Mouse (Mus musculus) forebrain, embryonic 12.5 days (tissue): ENCODE data around the gene Tldc1. TPM values are rescaled to one million over a fixed set of nuclear protein-coding genes. Genes with fewer than 3 reads are reported as not detected.
A peak's percentile ranks its signal among the peaks of the same experiment; 100 is the strongest.

Experiments used
- ATAC-seq: fragments of 200-750 bp; cut with Nextera tagmentation; 2 replicates; pipeline ENCODE4 v1.8.0; 2017; ENCODE audit warnings: moderate TSS enrichment; ENCODE audit not compliant: low FRiP score
- H3K27ac ChIP-seq: fragments of 300-500 bp; sonication (generic); 2 replicates; pipeline ENCODE4 v1.5.1; 2016; ENCODE audit warnings: mild to moderate bottlenecking
- H3K27me3 ChIP-seq: fragments of 300-500 bp; sonication (generic); 2 replicates; pipeline ENCODE4 v1.6.1; 2016; ENCODE audit warnings: mild to moderate bottlenecking
- H3K36me3 ChIP-seq: fragments of 300-500 bp; sonication (generic); replicated peaks from 2 replicates; pipeline ENCODE4 v1.6.1; 2016; ENCODE audit warnings: mild to moderate bottlenecking
- H3K4me1 ChIP-seq: fragments of 300-500 bp; sonication (generic); 2 replicates; pipeline ENCODE4 v1.6.1; 2016
- H3K4me2 ChIP-seq: fragments of 300-500 bp; sonication (generic); 2 replicates; pipeline ENCODE4 v1.6.1; 2016; ENCODE audit warnings: mild to moderate bottlenecking, moderate library complexity
- H3K4me3 ChIP-seq: fragments of 300-500 bp; sonication (generic); replicated peaks from 2 replicates; pipeline ENCODE4 v1.5.1; 2016; ENCODE audit warnings: mild to moderate bottlenecking
- H3K9ac ChIP-seq: fragments of 300-500 bp; sonication (generic); 2 replicates; pipeline ENCODE4 v1.6.1; 2016; ENCODE audit warnings: mild to moderate bottlenecking
- H3K9me3 ChIP-seq: fragments of 300-500 bp; sonication (generic); 2 replicates; pipeline ENCODE4 v1.6.1; 2016
- WGBS: fragments of 180-500 bp; shearing (Covaris S2); methylation state at CpG from one replicate; pipeline ENCODE4 v1.1.7; 2016; 5-methylcytosine and 5-hydroxymethylcytosine counted together
- polyA plus RNA-seq: library from polyadenylated mRNA; unstranded; fragments of >200 nt; fragmentation: Nextera tagmentation; extraction: Ambion mirVana; gene quantifications from 2 replicates; pipeline ENCODE4 v1.2.1, GENCODE M21; 2016

Gene Tldc1
- polyA plus RNA-seq, 1 experiment from 2014 or later: 10.9 TPM

GRCm38 (mm10) chr8:119798170-119798964 lies 20.2 kb upstream of the Tldc1 start:
- peak overlapping the region; percentile 35 for H3K4me2 ChIP-seq
- H3K9me3 ChIP-seq: no peaks in the 10 kb centered on the region
- no peaks in the 10 kb centered on the region for H3K36me3 ChIP-seq
- 9% methylated on average over 15 of the region's 15 CpGs for WGBS
- H3K27me3 ChIP-seq: no peaks in the 10 kb centered on the region
- H3K9ac ChIP-seq: peak overlapping the region; percentile 8; the same call in 1 of the 2 replicates
- ATAC-seq: peak; percentile 79
- H3K4me3 ChIP-seq: 0 out of 2 replicates have a peak overlapping the region, but pooled peaks have one; percentile 12
- H3K27ac ChIP-seq: peak overlapping the region; percentile 82
- H3K4me1 ChIP-seq: peaks cover 38% of the 10 kb centered on the region

- Histone ChIP-seq H3K27ac (no peak overlapping the region), H3K36me3 (no peaks in the 10 kb centered on the region), H3K4me2 (no peak overlapping the region), H3K9me3 (no peaks in the 10 kb centered on the region), H3K4me1 (peaks cover 45% of the 10 kb centered on the region), H3K27me3 (no peaks in the 10 kb centered on the region), H3K9ac (no peak overlapping the region), H3K4me3 (no peak overlapping the region)
- ATAC-seq: no peak
- WGBS: 84% methylated on average over 3 of the region's 3 CpGs
These were observed 17.4 kb upstream of the Tldc1 start for GRCm38 (mm10) chr8:119795651-119796050.

GRCm38 (mm10) chr8:119794689-119795088 lies 16.5 kb upstream of the Tldc1 start:
- no peak overlapping the region for H3K4me2 ChIP-seq
- H3K27me3 ChIP-seq: no peaks in the 10 kb centered on the region
- ATAC-seq: no peak
- H3K36me3 ChIP-seq: no peaks in the 10 kb centered on the region
- H3K9ac ChIP-seq: no peak overlapping the region
- H3K4me3 ChIP-seq: no peak overlapping the region
- WGBS: 52% methylated on average over 7 of the region's 7 CpGs
- peaks cover 42% of the 10 kb centered on the region for H3K4me1 ChIP-seq
- no peaks in the 10 kb centered on the region for H3K9me3 ChIP-seq
- no peak overlapping the region for H3K27ac ChIP-seq

- Histone ChIP-seq H3K9ac (no peak overlapping the region), H3K36me3 (no peaks in the 10 kb centered on the region), H3K4me2 (no peak overlapping the region), H3K9me3 (no peaks in the 10 kb centered on the region), H3K4me3 (no peak overlapping the region), H3K27ac (peak overlapping the region; percentile 79), H3K27me3 (no peaks in the 10 kb centered on the region), H3K4me1 (peaks cover 36% of the 10 kb centered on the region)
- ATAC-seq: peak; percentile 67
- WGBS: 4% methylated on average over 16 of the region's 16 CpGs
These were observed 13.8 kb upstream of the Tldc1 start for GRCm38 (mm10) chr8:119791804-119792704.

GRCm38 (mm10) chr8:119789581-119789980 lies 11.4 kb upstream of the Tldc1 start:
- Histone ChIP-seq H3K27ac (peak overlapping the region; percentile 56), H3K9me3 (no peaks in the 10 kb centered on the region), H3K9ac (no peak overlapping the region), H3K4me3 (no peak overlapping the region), H3K4me1 (peaks cover 50% of the 10 kb centered on the region), H3K4me2 (no peak overlapping the region), H3K27me3 (0 out of 2 replicates have a peak, but pooled peaks cover under 1% of the 10 kb centered on the region), H3K36me3 (no peaks in the 10 kb centered on the region)
- no peak for ATAC-seq
- 85% methylated on average over 7 of the region's 7 CpGs for WGBS

- peak overlapping the region; percentile 56 for H3K27ac ChIP-seq
- peaks cover 58% of the 10 kb centered on the region for H3K4me1 ChIP-seq
- no peaks in the 10 kb centered on the region for H3K36me3 ChIP-seq
- no peaks in the 10 kb centered on the region for H3K9me3 ChIP-seq
- 69% methylated on average over 9 of the region's 9 CpGs for WGBS
- no peak overlapping the region for H3K9ac ChIP-seq
- no peak for ATAC-seq
- H3K27me3 ChIP-seq: 0 out of 2 replicates have a peak, but pooled peaks cover 5% of the 10 kb centered on the region
- no peak overlapping the region for H3K4me3 ChIP-seq
- no peak overlapping the region for H3K4me2 ChIP-seq
These were observed 10.6 kb upstream of the Tldc1 start for GRCm38 (mm10) chr8:119788607-119789381.

- 0 out of 2 replicates have a peak, but pooled peaks cover 5% of the 10 kb centered on the region for H3K27me3 ChIP-seq
- no peak overlapping the region for H3K4me3 ChIP-seq
- WGBS: 55% methylated on average over 4 of the region's 4 CpGs
- no peaks in the 10 kb centered on the region for H3K9me3 ChIP-seq
- H3K4me2 ChIP-seq: no peak overlapping the region
- no peak overlapping the region for H3K9ac ChIP-seq
- no peak for ATAC-seq
- H3K4me1 ChIP-seq: peaks cover 55% of the 10 kb centered on the region
- H3K27ac ChIP-seq: 0 out of 2 replicates have a peak overlapping the region, but pooled peaks have one; percentile 26
- no peaks in the 10 kb centered on the region for H3K36me3 ChIP-seq
These were observed 9.1 kb upstream of the Tldc1 start for GRCm38 (mm10) chr8:119787341-119787740.

- H3K4me1 ChIP-seq: peaks cover 51% of the 10 kb centered on the region
- no peak overlapping the region for H3K4me3 ChIP-seq
- no peak overlapping the region for H3K4me2 ChIP-seq
- H3K9me3 ChIP-seq: no peaks in the 10 kb centered on the region
- 82% methylated on average over 3 of the region's 3 CpGs for WGBS
- no peak overlapping the region for H3K9ac ChIP-seq
- ATAC-seq: no peak
- H3K36me3 ChIP-seq: no peaks in the 10 kb centered on the region
- no peak overlapping the region for H3K27ac ChIP-seq
- H3K27me3 ChIP-seq: 0 out of 2 replicates have a peak, but pooled peaks cover 5% of the 10 kb centered on the region
These were observed 8.7 kb upstream of the Tldc1 start for GRCm38 (mm10) chr8:119786871-119787270.

- H3K4me2 ChIP-seq: peak overlapping the region; percentile 10; the same call in 1 of the 2 replicates
- H3K9me3 ChIP-seq: no peaks in the 10 kb centered on the region
- H3K4me3 ChIP-seq: no peak overlapping the region
- H3K27ac ChIP-seq: peak overlapping the region; percentile 80
- peak; percentile 53; the same call in 1 of the 2 replicates for ATAC-seq
- no peaks in the 10 kb centered on the region for H3K36me3 ChIP-seq
- H3K27me3 ChIP-seq: peaks cover 8% of the 10 kb centered on the region; the same call in 1 of the 2 replicates
- peaks cover 41% of the 10 kb centered on the region for H3K4me1 ChIP-seq
- WGBS: 47% methylated on average over 18 of the region's 18 CpGs
- no peak overlapping the region for H3K9ac ChIP-seq
These were observed 7.7 kb upstream of the Tldc1 start for GRCm38 (mm10) chr8:119785764-119786405.

- no peaks in the 10 kb centered on the region for H3K9me3 ChIP-seq
- H3K27ac ChIP-seq: no peak overlapping the region
- H3K27me3 ChIP-seq: peaks cover 11% of the 10 kb centered on the region; the same call in 1 of the 2 replicates
- H3K4me1 ChIP-seq: peaks cover 34% of the 10 kb centered on the region
- ATAC-seq: no peak
- H3K4me2 ChIP-seq: no peak overlapping the region
- no peak overlapping the region for H3K9ac ChIP-seq
- 47% methylated on average over 7 of the region's 7 CpGs for WGBS
- H3K36me3 ChIP-seq: no peaks in the 10 kb centered on the region
- H3K4me3 ChIP-seq: no peak overlapping the region
These were observed 6.5 kb upstream of the Tldc1 start for GRCm38 (mm10) chr8:119784676-119785075.

- Histone ChIP-seq H3K4me3 (no peak overlapping the region), H3K4me2 (no peak overlapping the region), H3K27ac (no peak overlapping the region), H3K9me3 (no peaks in the 10 kb centered on the region), H3K27me3 (peaks cover 11% of the 10 kb centered on the region; the same call in 1 of the 2 replicates), H3K9ac (no peak overlapping the region), H3K4me1 (peaks cover 31% of the 10 kb centered on the region), H3K36me3 (no peaks in the 10 kb centered on the region)
- 55% methylated on average over 9 of the region's 9 CpGs for WGBS
- no peak for ATAC-seq
These were observed 5.9 kb upstream of the Tldc1 start for GRCm38 (mm10) chr8:119784141-119784574.
